Mouse (Mus musculus) E14TG2a.4 (cell line): ENCODE results near the gene Ttc7b.

Experiments used
- H3K27me3 ChIP-seq: 2 replicates; pipeline ENCODE4 v1.6.1; 2014; ENCODE audit warnings: low read length, control low read depth; ENCODE audit not compliant: insufficient read depth
- H3K36me3 ChIP-seq: 2 replicates; pipeline ENCODE4 v1.6.1; 2014; ENCODE audit warnings: low read length, control low read depth; ENCODE audit not compliant: insufficient read depth
- H3K4me1 ChIP-seq: replicated peaks from 2 replicates; pipeline ENCODE4 v1.6.1; 2014; ENCODE audit warnings: low read depth, low read length, control low read depth
- H3K4me3 ChIP-seq: replicated peaks from 2 replicates; pipeline ENCODE4 v1.5.1; 2014; ENCODE audit warnings: mild to moderate bottlenecking, low read length
- H3K9me3 ChIP-seq: 2 replicates; pipeline ENCODE4 v1.6.1; 2014; ENCODE audit warnings: low read length, control low read depth
- CTCF ChIP-seq: conservative IDR thresholded peaks from 2 replicates; pipeline ENCODE4 v1.5.1; 2014; ENCODE audit warnings: low read length
- NANOG ChIP-seq: IDR thresholded peaks from 2 replicates; pipeline ENCODE4 v1.6.1; 2014; ENCODE audit warnings: borderline replicate concordance, low read length, mixed read lengths
- POU5F1 ChIP-seq: IDR thresholded peaks from 2 replicates; pipeline ENCODE4 v1.6.1; 2014; ENCODE audit warnings: low read length, borderline replicate concordance

Gene Ttc7b

GRCm38 (mm10) chr12:100445686-100446085 lies 74.9 kb downstream of the Ttc7b start:
- peaks cover 46% of the 10 kb centered on the region for H3K36me3 ChIP-seq
- no peak overlapping the region for H3K4me3 ChIP-seq
- H3K9me3 ChIP-seq: no peaks in the 10 kb centered on the region
- H3K27me3 ChIP-seq: no peaks in the 10 kb centered on the region
- TF ChIP-seq NANOG: no peak
- no peak for TF ChIP-seq POU5F1
- no peak for TF ChIP-seq CTCF
- peaks cover 9% of the 10 kb centered on the region; the same call in 1 of the 2 replicates for H3K4me1 ChIP-seq

- H3K4me1 ChIP-seq: peaks cover 9% of the 10 kb centered on the region; the same call in 1 of the 2 replicates
- H3K4me3 ChIP-seq: no peak overlapping the region
- no peaks in the 10 kb centered on the region for H3K27me3 ChIP-seq
- no peaks in the 10 kb centered on the region for H3K9me3 ChIP-seq
- TF ChIP-seq CTCF (no peak), POU5F1 (no peak), NANOG (no peak)
- peaks cover 49% of the 10 kb centered on the region for H3K36me3 ChIP-seq
These were observed 75.4 kb downstream of the Ttc7b start for GRCm38 (mm10) chr12:100445271-100445670.

GRCm38 (mm10) chr12:100444671-100445165 lies 75.9 kb downstream of the Ttc7b start:
- Histone ChIP-seq H3K9me3 (no peaks in the 10 kb centered on the region), H3K4me3 (no peak overlapping the region), H3K4me1 (peaks cover 9% of the 10 kb centered on the region; the same call in 1 of the 2 replicates), H3K27me3 (no peaks in the 10 kb centered on the region), H3K36me3 (peaks cover 55% of the 10 kb centered on the region)
- TF ChIP-seq NANOG (no peak), CTCF (no peak), POU5F1 (no peak)

- Histone ChIP-seq H3K27me3 (no peaks in the 10 kb centered on the region), H3K4me3 (no peak overlapping the region), H3K9me3 (no peaks in the 10 kb centered on the region), H3K36me3 (peaks cover 62% of the 10 kb centered on the region), H3K4me1 (peaks cover 9% of the 10 kb centered on the region; the same call in 1 of the 2 replicates)
- TF ChIP-seq POU5F1 (no peak), NANOG (no peak), CTCF (no peak)
These were observed 77.2 kb downstream of the Ttc7b start for GRCm38 (mm10) chr12:100443452-100443851.

- Histone ChIP-seq H3K36me3 (peaks cover 56% of the 10 kb centered on the region), H3K9me3 (no peaks in the 10 kb centered on the region), H3K4me1 (peaks cover 9% of the 10 kb centered on the region; the same call in 1 of the 2 replicates), H3K4me3 (no peak overlapping the region), H3K27me3 (no peaks in the 10 kb centered on the region)
- no peak for TF ChIP-seq NANOG
- TF ChIP-seq CTCF: no peak
- no peak for TF ChIP-seq POU5F1
These were observed 79.0 kb downstream of the Ttc7b start for GRCm38 (mm10) chr12:100441609-100442008.

- TF ChIP-seq NANOG (no peak), CTCF (no peak), POU5F1 (no peak)
- H3K9me3 ChIP-seq: no peaks in the 10 kb centered on the region
- H3K27me3 ChIP-seq: no peaks in the 10 kb centered on the region
- H3K4me1 ChIP-seq: peaks cover 9% of the 10 kb centered on the region; the same call in 1 of the 2 replicates
- H3K36me3 ChIP-seq: peaks cover 43% of the 10 kb centered on the region
- no peak overlapping the region for H3K4me3 ChIP-seq
These were observed 80.7 kb downstream of the Ttc7b start for GRCm38 (mm10) chr12:100439883-100440282.

GRCm38 (mm10) chr12:100439145-100439755 lies 81.4 kb downstream of the Ttc7b start:
- peaks cover 9% of the 10 kb centered on the region; the same call in 1 of the 2 replicates for H3K4me1 ChIP-seq
- no peaks in the 10 kb centered on the region for H3K9me3 ChIP-seq
- no peak overlapping the region for H3K4me3 ChIP-seq
- no peaks in the 10 kb centered on the region for H3K27me3 ChIP-seq
- TF ChIP-seq NANOG (no peak), CTCF (no peak), POU5F1 (no peak)
- peaks cover 37% of the 10 kb centered on the region for H3K36me3 ChIP-seq

- H3K36me3 ChIP-seq: peaks cover 37% of the 10 kb centered on the region
- H3K4me1 ChIP-seq: peaks cover 7% of the 10 kb centered on the region; the same call in 1 of the 2 replicates
- no peaks in the 10 kb centered on the region for H3K9me3 ChIP-seq
- H3K27me3 ChIP-seq: no peaks in the 10 kb centered on the region
- H3K4me3 ChIP-seq: no peak overlapping the region
- TF ChIP-seq CTCF: no peak
- no peak for TF ChIP-seq NANOG
- no peak for TF ChIP-seq POU5F1
These were observed 82.1 kb downstream of the Ttc7b start for GRCm38 (mm10) chr12:100438509-100438908.

GRCm38 (mm10) chr12:100437862-100438261 lies 82.8 kb downstream of the Ttc7b start:
- Histone ChIP-seq H3K4me3 (no peak overlapping the region), H3K9me3 (no peaks in the 10 kb centered on the region), H3K27me3 (no peaks in the 10 kb centered on the region), H3K4me1 (peaks cover under 1% of the 10 kb centered on the region; the same call in 1 of the 2 replicates), H3K36me3 (peaks cover 33% of the 10 kb centered on the region)
- TF ChIP-seq CTCF (no peak), NANOG (no peak), POU5F1 (no peak)
